Mouse (Mus musculus): Measurements from ENCODE around the gene Prom2.

DNA sequence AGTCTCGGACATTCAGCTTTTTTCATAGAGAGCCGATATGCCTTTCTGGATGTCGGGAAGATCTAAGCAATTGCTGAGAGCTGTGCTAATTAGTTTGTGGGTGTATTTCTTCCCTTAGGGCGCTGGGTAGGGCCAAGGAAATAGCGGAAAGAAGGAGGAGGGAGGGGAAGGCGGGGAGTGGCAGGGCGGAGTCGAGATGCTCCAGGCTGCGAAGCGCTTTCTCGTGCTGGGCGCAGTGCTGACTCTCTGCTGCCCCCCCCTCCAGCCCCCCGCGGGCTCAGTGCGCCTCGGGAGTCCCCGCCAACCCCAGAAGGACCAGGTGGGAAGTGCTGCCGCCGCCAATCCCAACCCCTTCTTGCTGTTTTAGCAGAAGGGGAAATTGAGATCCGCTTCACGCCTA lies 58.3 kb downstream of the Prom2 start:
- no peak for TF ChIP-seq POLR2A (IDR thresholded peaks at IDR 0.05; ENCODE audit: low read depth, low read length)
- TF ChIP-seq CTCF (IDR thresholded peaks at IDR 0.05; ENCODE audit: extremely low read depth, insufficient read depth, insufficient read length, insufficient replicate concordance): no peak

Measured in spleen, adult 2 months (tissue).